Mouse (Mus musculus) thymus, adult 2 months (tissue): ENCODE data around the gene Rbms3.

Experiments
- CTCF ChIP-seq: fragments of 200-500 bp; IDR thresholded peaks from 2 replicates; pipeline ENCODE4 v1.5.1; 2012; ENCODE audit warnings: mild to moderate bottlenecking, control low read depth, low read length, moderate library complexity, borderline replicate concordance; ENCODE audit not compliant: control insufficient read depth, poor library complexity, insufficient read depth; ENCODE audit errors: extremely low read depth
- POLR2A ChIP-seq: fragments of 200-500 bp; IDR thresholded peaks from 2 replicates; pipeline ENCODE4 v1.6.1; 2012; ENCODE audit warnings: mild to moderate bottlenecking, low read length, control low read depth, moderate library complexity; ENCODE audit not compliant: control insufficient read depth, poor library complexity, insufficient read depth; ENCODE audit errors: extremely low read depth

DNA sequence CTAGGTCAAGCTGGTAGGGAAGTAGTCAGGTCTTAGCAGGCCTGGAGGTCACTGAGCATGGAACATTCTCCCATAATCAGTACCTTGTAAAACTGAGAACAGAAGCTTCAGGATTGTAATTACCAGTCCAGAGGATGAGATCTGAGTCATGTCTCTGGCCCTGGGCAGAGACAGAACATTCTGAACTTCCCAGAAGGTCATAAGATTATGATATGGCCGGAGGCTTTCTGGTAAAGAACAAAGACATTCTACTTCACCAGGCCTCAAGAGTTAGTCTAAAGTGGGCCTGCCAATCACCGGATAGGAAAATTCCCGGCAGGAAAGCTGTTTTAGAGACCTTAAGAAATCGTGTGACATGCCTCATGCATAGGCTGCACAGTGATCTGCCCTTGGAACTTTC, 799.8 kb downstream of the Rbms3 start:
- TF ChIP-seq CTCF (no peak), POLR2A (no peak)
